Mouse (Mus musculus) liver, embryonic 14.5 days (tissue): ENCODE data around the gene Mb. TPM values are rescaled to one million over a fixed set of nuclear protein-coding genes. Genes with fewer than 3 reads are reported as not detected.

Source experiments
- ATAC-seq: fragments of 200-750 bp; cut with Nextera tagmentation; 2 replicates; pipeline ENCODE4 v1.8.0; 2017; ENCODE audit warnings: moderate number of reproducible peaks, mild to moderate bottlenecking, moderate library complexity; ENCODE audit not compliant: insufficient read depth
- DNase-seq, 3 experiments: peaks; one replicate each; pipeline ENCODE4 v3.0.0-alpha.2; 2012 to 2013; ENCODE audit warnings: low read depth in 3 of 3, low spot score in 3 of 3
- H3K27ac ChIP-seq: fragments of 300-500 bp; sonication (generic); 2 replicates; pipeline ENCODE4 v1.5.1; 2014; ENCODE audit warnings: moderate library complexity, mild to moderate bottlenecking, control low read depth, inconsistent platforms
- H3K27me3 ChIP-seq: fragments of 300-500 bp; sonication (generic); 2 replicates; pipeline ENCODE4 v1.6.1; 2014; ENCODE audit warnings: mild to moderate bottlenecking, low read length, moderate library complexity; ENCODE audit not compliant: control insufficient read depth, insufficient read depth
- H3K36me3 ChIP-seq: fragments of 300-500 bp; sonication (generic); replicated peaks from 2 replicates; pipeline ENCODE4 v1.6.1; 2014; ENCODE audit warnings: low read depth; ENCODE audit not compliant: control insufficient read depth, insufficient read depth
- H3K4me1 ChIP-seq, 2 experiments: fragments of 200-500 bp in 1 of 2; fragments of 300-500 bp in 1 of 2; sonication (generic) in 1 of 2; replicated peaks; 2 replicates each; pipeline ENCODE4 v1.6.1; 2012 to 2014; ENCODE audit warnings: antibody characterized with exemption in 1 of 2, inconsistent platforms in 1 of 2, low read length in 1 of 2; ENCODE audit not compliant: control insufficient read depth in 2 of 2, insufficient read depth in 2 of 2
- H3K4me2 ChIP-seq: fragments of 300-500 bp; sonication (generic); 2 replicates; pipeline ENCODE4 v1.6.1; 2014; ENCODE audit warnings: low read depth, mild to moderate bottlenecking, control low read depth, moderate library complexity
- H3K4me3 ChIP-seq, 2 experiments: fragments of 200-500 bp in 1 of 2; fragments of 300-500 bp in 1 of 2; sonication (generic) in 1 of 2; 2 replicates each; pipeline ENCODE4 v1.5.1; 2012 to 2014; ENCODE audit warnings: low read depth in 2 of 2, low read length in 2 of 2, mild to moderate bottlenecking in 2 of 2, control low read depth in 1 of 2, inconsistent platforms in 1 of 2, moderate library complexity in 1 of 2; ENCODE audit not compliant: insufficient read depth in 1 of 2
- H3K9ac ChIP-seq: fragments of 300-500 bp; sonication (generic); replicated peaks from 2 replicates; pipeline ENCODE4 v1.6.1; 2014; ENCODE audit warnings: mild to moderate bottlenecking, control low read depth, moderate library complexity
- H3K9me3 ChIP-seq: fragments of 300-500 bp; sonication (generic); 2 replicates; pipeline ENCODE4 v1.6.1; 2016; ENCODE audit warnings: low read length, mixed read lengths; ENCODE audit not compliant: control insufficient read depth
- CTCF ChIP-seq: IDR thresholded peaks from 2 replicates; pipeline ENCODE4 v1.5.1; 2016; ENCODE audit warnings: antibody characterized with exemption, low read depth, control low read depth
- EP300 ChIP-seq: IDR thresholded peaks from 2 replicates; pipeline ENCODE4 v1.6.1; 2016; ENCODE audit warnings: antibody characterized with exemption, low read depth
- WGBS: fragments of 180-500 bp; shearing (Covaris S2); extraction: QIAGEN DNeasy Blood & Tissue Kit; methylation state at CpG from one replicate; pipeline ENCODE4 v1.1.7; 2014; ENCODE audit not compliant: insufficient replicate concordance; 5-methylcytosine and 5-hydroxymethylcytosine counted together
- polyA plus RNA-seq, 2 experiments: library from polyadenylated mRNA; depleted of rRNA in 1 of 2; stranded (reverse) in 1 of 2; unstranded in 1 of 2; fragments of >200 nt; fragmentation: Nextera tagmentation in 1 of 2; extraction: Ambion mirVana in 1 of 2; gene quantifications; 2 replicates each; pipeline versions ENCODE4 v1.2.1 to v1.2.3; 2012 to 2014

Gene Mb
- polyA plus RNA-seq, 2 experiments: 0.04 TPM; not detected in 1

- TF ChIP-seq EP300 (no peak), CTCF (no peak)
- no peak overlapping the region for H3K27ac ChIP-seq
- H3K36me3 ChIP-seq: no peaks in the 10 kb centered on the region
- no peak overlapping the region for H3K4me3 ChIP-seq
- H3K4me2 ChIP-seq: no peak overlapping the region
- H3K9ac ChIP-seq: no peak overlapping the region
- 37% methylated on average over 3 of the region's 3 CpGs for WGBS
- no peaks in the 10 kb centered on the region for H3K27me3 ChIP-seq
- no peak for DNase-seq
- 0 out of 4 replicates have a peak, but pooled peaks cover 0 to 2% of the 10 kb centered on the region in 2 experiments for H3K4me1 ChIP-seq
- no peaks in the 10 kb centered on the region for H3K9me3 ChIP-seq
- no peak for ATAC-seq
These were observed 19.2 kb downstream of the Mb start for GRCm38 (mm10) chr15:77031271-77031670.

GRCm38 (mm10) chr15:77029331-77029991 is 21.0 kb downstream of the Mb start:
- Histone ChIP-seq H3K27ac (no peak overlapping the region), H3K4me3 (no peak overlapping the region), H3K4me2 (no peak overlapping the region), H3K36me3 (no peaks in the 10 kb centered on the region), H3K4me1 (no peaks in the 10 kb centered on the region), H3K9me3 (no peaks in the 10 kb centered on the region), H3K27me3 (no peaks in the 10 kb centered on the region), H3K9ac (no peak overlapping the region)
- DNase-seq (no peak), ATAC-seq (no peak)
- peak; percentile 91 for TF ChIP-seq CTCF
- TF ChIP-seq EP300: no peak
- 26% methylated on average over 7 of the region's 7 CpGs for WGBS

- no peaks in the 10 kb centered on the region for H3K27me3 ChIP-seq
- TF ChIP-seq CTCF (no peak), EP300 (no peak)
- no peak overlapping the region for H3K27ac ChIP-seq
- no peaks in the 10 kb centered on the region for H3K36me3 ChIP-seq
- no peak overlapping the region for H3K4me2 ChIP-seq
- no peaks in the 10 kb centered on the region for H3K9me3 ChIP-seq
- 56% methylated on average over 6 of the region's 6 CpGs for WGBS
- H3K4me1 ChIP-seq: no peaks in the 10 kb centered on the region
- DNase-seq (no peak), ATAC-seq (no peak)
- no peak overlapping the region for H3K9ac ChIP-seq
- H3K4me3 ChIP-seq: no peak overlapping the region
These were observed 22.8 kb downstream of the Mb start for GRCm38 (mm10) chr15:77027675-77028074.

DNA sequence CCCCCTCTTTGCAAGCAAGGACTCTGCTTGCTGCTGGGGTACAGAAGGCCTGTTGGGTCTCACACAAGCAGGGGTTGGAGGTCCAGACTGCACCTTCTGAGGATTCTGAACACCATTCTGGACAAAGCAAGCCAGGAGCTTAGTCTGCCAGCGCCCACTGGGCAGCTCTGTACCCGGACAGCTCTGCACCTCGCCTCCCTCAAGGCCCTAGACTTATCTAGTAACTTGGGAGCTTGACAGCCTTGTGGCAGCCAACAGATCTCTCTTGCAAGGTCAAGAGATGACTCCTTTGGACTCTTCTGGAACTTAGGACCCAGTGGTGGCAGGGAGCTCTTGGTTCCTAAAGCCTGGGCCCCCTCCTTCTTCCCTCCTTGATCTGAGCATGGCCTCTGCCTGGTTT is 23.4 kb downstream of the Mb start:
- ATAC-seq (no peak), DNase-seq (no peak)
- Histone ChIP-seq H3K9ac (no peak overlapping the region), H3K4me1 (no peaks in the 10 kb centered on the region), H3K36me3 (no peaks in the 10 kb centered on the region), H3K27ac (no peak overlapping the region), H3K4me2 (no peak overlapping the region), H3K27me3 (no peaks in the 10 kb centered on the region), H3K4me3 (no peak overlapping the region), H3K9me3 (no peaks in the 10 kb centered on the region)
- TF ChIP-seq EP300: no peak
- no peak for TF ChIP-seq CTCF
- 46% methylated on average over 3 of the region's 3 CpGs for WGBS

DNA sequence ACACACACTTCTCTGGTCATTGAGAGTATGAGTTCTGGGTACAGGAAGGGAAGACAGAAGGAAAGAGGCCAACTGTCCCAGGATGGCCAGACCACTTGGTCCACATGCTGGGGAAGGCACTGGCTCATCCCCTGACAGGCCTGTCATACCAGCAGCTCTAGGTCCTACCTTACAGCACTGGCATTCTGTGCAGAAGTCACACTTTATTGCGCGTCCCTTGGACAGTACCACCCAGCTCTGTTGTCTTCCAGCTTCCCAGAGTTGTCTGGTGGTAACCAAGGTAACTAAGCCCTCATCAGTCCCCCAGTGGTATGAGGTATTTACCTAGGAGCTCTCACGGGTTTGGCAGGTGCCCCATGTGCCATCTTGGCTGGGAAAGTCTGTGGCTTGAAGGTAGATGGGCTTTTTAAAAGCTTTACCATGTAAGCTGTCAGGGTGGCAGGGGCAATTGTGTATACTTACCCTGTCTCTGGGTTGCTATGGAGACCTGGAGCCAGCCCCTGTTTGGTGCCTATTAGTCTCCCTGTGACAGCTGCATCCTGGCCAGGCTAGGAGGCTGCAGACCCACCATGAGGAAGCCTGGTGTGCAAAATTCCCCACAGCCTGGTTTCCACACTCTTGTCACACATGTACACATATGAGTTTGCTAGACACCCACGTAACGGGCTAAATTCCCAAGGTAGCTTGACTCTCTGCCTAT is 24.4 kb downstream of the Mb start:
- H3K4me3 ChIP-seq: no peak overlapping the region
- no peaks in the 10 kb centered on the region for H3K36me3 ChIP-seq
- H3K27me3 ChIP-seq: no peaks in the 10 kb centered on the region
- H3K9me3 ChIP-seq: no peaks in the 10 kb centered on the region
- no peak overlapping the region for H3K27ac ChIP-seq
- no peak for TF ChIP-seq EP300
- TF ChIP-seq CTCF: no peak
- H3K4me1 ChIP-seq: no peaks in the 10 kb centered on the region
- WGBS: 53% methylated on average over 5 of the region's 5 CpGs
- H3K9ac ChIP-seq: no peak overlapping the region
- no peak overlapping the region for H3K4me2 ChIP-seq
- no peak for ATAC-seq
- no peak for DNase-seq
